In genomic region chr10:6723765-6724164, GRCm38 (mm10) we compare ENCODE assay signal across 30 mouse cellular contexts. TPM values are rescaled to one million over a fixed set of nuclear protein-coding genes. Genes with fewer than 3 reads are reported as not detected.
"Had no signal": no experiment of that assay in that cellular context is flagged by ENCODE, and none has a peak within 500 bp of the region (broad histone marks: within the 10 kb centered on the region; RNA-seq: fewer than 3 reads in every experiment).

No protein-coding gene starts in this region.

- H3K4me2 ChIP-seq: kidney, embryonic 15.5 days; limb, embryonic 12.5 days; limb, embryonic 15.5 days; liver, embryonic 11.5 days; lung, embryonic 14.5 days; midbrain, embryonic 13.5 days; neural tube, embryonic 12.5 days had no signal

- H3K9me3 ChIP-seq: kidney, embryonic 15.5 days; limb, embryonic 15.5 days; midbrain, embryonic 13.5 days; neural tube, embryonic 12.5 days had no signal

- DNase-seq: kidney, adult 8-10 months; kidney, postnatal 10 days; kidney, postnatal 36 days; layer of hippocampus, postnatal 36 days; left cerebral cortex, postnatal 4 days; liver, postnatal 0 days; lung, embryonic 14.5 days; right cerebral cortex, adult 18-20 months; right cerebral cortex, postnatal 14 days; right cerebral cortex, postnatal 4 days; thymus, adult 2 months; thymus, postnatal 14 days; thymus, postnatal 4 days had no signal

- H3K4me3 ChIP-seq: kidney, embryonic 15.5 days; left cerebral cortex, adult 2 months; limb, embryonic 12.5 days; limb, embryonic 15.5 days; midbrain, embryonic 13.5 days; neural tube, embryonic 12.5 days had no signal

- H3K36me3 ChIP-seq: kidney, embryonic 15.5 days; limb, embryonic 12.5 days; limb, embryonic 15.5 days; midbrain, embryonic 13.5 days; neural tube, embryonic 12.5 days had no signal

- ATAC-seq: liver, postnatal 0 days; lung, postnatal 0 days; midbrain, embryonic 13.5 days; midbrain, embryonic 16.5 days had no signal

- H3K9ac ChIP-seq: kidney, embryonic 15.5 days; limb, embryonic 12.5 days; limb, embryonic 15.5 days; liver, embryonic 14.5 days; liver, postnatal 0 days; lung, embryonic 14.5 days; midbrain, embryonic 13.5 days; neural tube, embryonic 12.5 days had no signal

- H3K27ac ChIP-seq: kidney, embryonic 15.5 days; left cerebral cortex, adult 2 months; limb, embryonic 12.5 days; limb, embryonic 15.5 days; liver, embryonic 14.5 days; macrophage; midbrain, embryonic 13.5 days; neural tube, embryonic 12.5 days; stomach, postnatal 0 days had no signal

- H3K4me1 ChIP-seq: kidney, embryonic 15.5 days; limb, embryonic 12.5 days; limb, embryonic 15.5 days; midbrain, embryonic 13.5 days; neural tube, embryonic 12.5 days had no signal

- H3K27me3 ChIP-seq: kidney, embryonic 15.5 days; limb, embryonic 12.5 days; limb, embryonic 15.5 days; midbrain, embryonic 13.5 days; neural tube, embryonic 12.5 days had no signal

RNA-seq across cellular contexts. Expression of gene Oprm1, which starts 34.5 kb away (rescaled TPM):
- total RNA-seq: megakaryocyte, adult 5-6 weeks had no signal
- polyA plus RNA-seq: limb, embryonic 12.5 days; limb, embryonic 15.5 days; liver, embryonic 14.5 days; liver, postnatal 0 days; lung, embryonic 14.5 days; lung, postnatal 0 days; macrophage; thymus, adult 2 months had no signal

RNA-seq across cellular contexts. Expression of gene Gm10945, which starts 37.8 kb away (rescaled TPM):
- total RNA-seq: layer of hippocampus, adult 8-10 months; layer of hippocampus, postnatal 10 days; layer of hippocampus, postnatal 36 days; left cerebral cortex, adult 2 months; left cerebral cortex, postnatal 14 days; left cerebral cortex, postnatal 4 days; megakaryocyte, adult 5-6 weeks had no signal
- polyA plus RNA-seq: kidney, embryonic 15.5 days; limb, embryonic 12.5 days; limb, embryonic 15.5 days; liver, embryonic 11.5 days; liver, embryonic 14.5 days; liver, postnatal 0 days; lung, embryonic 14.5 days; lung, postnatal 0 days; macrophage; midbrain, embryonic 13.5 days; midbrain, embryonic 16.5 days; neural tube, embryonic 12.5 days; stomach, embryonic 14.5 days; stomach, postnatal 0 days; thymus, adult 2 months had no signal
